Mouse (Mus musculus) cerebellum, adult 2 months (tissue): ENCODE results near the gene Rnf128.

Experiments used
- CTCF ChIP-seq: fragments of 200-500 bp; IDR thresholded peaks from 2 replicates; pipeline ENCODE4 v1.5.1; 2011; ENCODE audit warnings: low read depth, mild to moderate bottlenecking, control low read depth, low read length, moderate library complexity, borderline replicate concordance; ENCODE audit not compliant: insufficient read depth
- POLR2A ChIP-seq: fragments of 200-500 bp; IDR thresholded peaks from 2 replicates; pipeline ENCODE4 v1.6.1; 2011; ENCODE audit warnings: low read length, control low read depth, borderline replicate concordance; ENCODE audit not compliant: insufficient read depth

DNA sequence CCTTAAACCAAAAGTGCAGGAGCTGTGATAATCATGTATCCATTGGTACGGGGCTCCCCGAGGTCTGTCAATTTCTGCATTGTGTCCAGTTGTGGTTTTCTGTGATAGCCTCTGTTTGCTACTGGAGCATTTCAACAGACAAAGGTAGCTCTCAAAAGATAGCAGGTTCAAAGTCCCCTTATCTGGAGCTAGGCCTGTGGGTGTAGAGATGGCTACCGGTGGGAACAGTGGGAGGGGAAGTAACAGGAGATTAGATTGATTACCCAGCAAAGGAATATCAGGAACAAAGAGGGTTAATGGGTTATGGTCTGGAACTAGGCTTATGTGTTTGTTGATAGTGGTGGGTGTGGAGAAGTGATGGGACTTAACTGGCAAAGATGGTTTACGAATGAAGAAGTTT lies 36.1 kb upstream of the Rnf128 start:
- TF ChIP-seq CTCF (no peak), POLR2A (no peak)
